Mouse (Mus musculus) MEL (cell line): ENCODE results near the gene Mpp2. TPM values are rescaled to one million over a fixed set of nuclear protein-coding genes. Genes with fewer than 3 reads are reported as not detected.

Experiments
- DNase-seq: peaks from one replicate; pipeline ENCODE4 v3.0.0; 2011; ENCODE audit warnings: low read depth, low spot score
- H3K27ac ChIP-seq: 2 replicates; pipeline ENCODE4 v1.5.1; 2012; ENCODE audit warnings: low read depth, mild to moderate bottlenecking, control low read depth, low read length, moderate library complexity; ENCODE audit not compliant: control insufficient read depth
- H3K27me3 ChIP-seq, 2 experiments: fragments of 150-350 bp in 1 of 2; sonication (generic) in 1 of 2; 2 replicates each; pipeline ENCODE4 v1.6.1; 2012; ENCODE audit warnings: low read length in 2 of 2, mild to moderate bottlenecking in 2 of 2, improper control_type of control experiment in 1 of 2, moderate library complexity in 1 of 2; ENCODE audit not compliant: insufficient read depth in 2 of 2, control insufficient read depth in 1 of 2
- H3K36me3 ChIP-seq, 2 experiments: 2 replicates each; pipeline ENCODE4 v1.6.1; 2012 to 2014; ENCODE audit warnings: low read length in 2 of 2, improper control_type of control experiment in 1 of 2, inconsistent platforms in 1 of 2, mild to moderate bottlenecking in 1 of 2; ENCODE audit not compliant: insufficient read depth in 2 of 2, control insufficient read depth in 1 of 2
- H3K4me1 ChIP-seq, 2 experiments: fragments of 150-350 bp in 1 of 2; sonication (generic) in 1 of 2; 2 replicates each; pipeline ENCODE4 v1.6.1; 2012; ENCODE audit warnings: low read length in 2 of 2, improper control_type of control experiment in 1 of 2, mild to moderate bottlenecking in 1 of 2; ENCODE audit not compliant: insufficient read depth in 2 of 2, control insufficient read depth in 1 of 2
- H3K4me3 ChIP-seq, 2 experiments: fragments of 150-350 bp in 1 of 2; sonication (generic) in 1 of 2; 2 replicates each; pipeline ENCODE4 v1.5.1; 2012; ENCODE audit warnings: low read depth in 2 of 2, low read length in 2 of 2, mild to moderate bottlenecking in 2 of 2, moderate library complexity in 2 of 2, control low read depth in 1 of 2, improper control_type of control experiment in 1 of 2; ENCODE audit not compliant: control insufficient read depth in 1 of 2, insufficient read depth in 1 of 2
- H3K79me2 ChIP-seq: 2 replicates; pipeline ENCODE4 v1.6.1; 2012; ENCODE audit warnings: mild to moderate bottlenecking, low read length, moderate library complexity; ENCODE audit not compliant: control insufficient read depth, poor library complexity, insufficient read depth
- H3K9ac ChIP-seq: 2 replicates; pipeline ENCODE4 v1.6.1; 2012; ENCODE audit warnings: low read depth, mild to moderate bottlenecking, control low read depth, low read length, moderate library complexity; ENCODE audit not compliant: control insufficient read depth, poor library complexity, severe bottlenecking
- H3K9me3 ChIP-seq: fragments of 150-350 bp; sonication (generic); replicated peaks from 2 replicates; pipeline ENCODE4 v1.6.1; 2012; ENCODE audit warnings: mild to moderate bottlenecking, low read length, improper control_type of control experiment, moderate library complexity; ENCODE audit not compliant: insufficient read depth
- BHLHE40 ChIP-seq: IDR thresholded peaks from 2 replicates; pipeline ENCODE4 v1.6.1; 2012; ENCODE audit warnings: low read depth, mild to moderate bottlenecking, inconsistent platforms, low read length, improper control_type of control experiment, borderline replicate concordance
- CHD1 ChIP-seq: IDR thresholded peaks from 2 replicates; pipeline ENCODE4 v1.6.1; 2012; ENCODE audit warnings: low read depth, mild to moderate bottlenecking, inconsistent platforms, low read length, improper control_type of control experiment
- E2F4 ChIP-seq: IDR thresholded peaks from 2 replicates; pipeline ENCODE4 v1.6.1; 2011; ENCODE audit warnings: low read depth, low read length, improper control_type of control experiment, borderline replicate concordance
- EP300 ChIP-seq, 2 experiments: IDR thresholded peaks; 2 replicates each; pipeline ENCODE4 v1.6.1; 2011; ENCODE audit warnings: improper control_type of control experiment in 2 of 2, low read length in 2 of 2, low read depth in 1 of 2, mild to moderate bottlenecking in 1 of 2
- GABPA ChIP-seq: IDR thresholded peaks from 2 replicates; pipeline ENCODE4 v1.6.1; 2012; ENCODE audit warnings: low read depth, mild to moderate bottlenecking, inconsistent platforms, low read length, improper control_type of control experiment, moderate library complexity
- JUND ChIP-seq: IDR thresholded peaks from 2 replicates; pipeline ENCODE4 v1.6.1; 2011; ENCODE audit warnings: low read depth, mild to moderate bottlenecking, improper control_type of control experiment, low read length
- KAT2A ChIP-seq: conservative IDR thresholded peaks from 2 replicates; pipeline ENCODE4 v1.6.1; 2012; ENCODE audit warnings: low read depth, low read length, improper control_type of control experiment, inconsistent platforms
- MAFK ChIP-seq: IDR thresholded peaks from 2 replicates; pipeline ENCODE4 v1.6.1; 2011; ENCODE audit warnings: low read depth, mild to moderate bottlenecking, low read length, improper control_type of control experiment, borderline replicate concordance
- MYB ChIP-seq: IDR thresholded peaks from 2 replicates; pipeline ENCODE4 v1.6.1; 2011; ENCODE audit warnings: mild to moderate bottlenecking, low read depth, low read length, improper control_type of control experiment
- NRF1 ChIP-seq: IDR thresholded peaks from 2 replicates; pipeline ENCODE4 v1.6.1; 2014; ENCODE audit warnings: low read depth, mild to moderate bottlenecking, inconsistent platforms, low read length, improper control_type of control experiment, moderate library complexity; ENCODE audit not compliant: poor library complexity, insufficient read depth, severe bottlenecking
- POLR2AphosphoS2 ChIP-seq: IDR thresholded peaks from 2 replicates; pipeline ENCODE4 v1.6.1; 2011; ENCODE audit warnings: low read length, improper control_type of control experiment
- POLR2AphosphoS5 ChIP-seq: IDR thresholded peaks from 2 replicates; pipeline ENCODE4 v1.6.1; 2012; ENCODE audit warnings: low read depth, borderline replicate concordance, mild to moderate bottlenecking, inconsistent platforms, low read length, moderate library complexity, mixed read lengths
- RAD21 ChIP-seq: IDR thresholded peaks from 2 replicates; pipeline ENCODE4 v1.6.1; 2011; ENCODE audit warnings: mild to moderate bottlenecking, low read depth, low read length, improper control_type of control experiment
- RCOR1 ChIP-seq: IDR thresholded peaks from 2 replicates; pipeline ENCODE4 v1.6.1; 2012; ENCODE audit warnings: low read depth, mild to moderate bottlenecking, inconsistent platforms, low read length, improper control_type of control experiment
- SIN3A ChIP-seq: IDR thresholded peaks from 2 replicates; pipeline ENCODE4 v1.6.1; 2012; ENCODE audit warnings: low read length, improper control_type of control experiment, inconsistent platforms
- SMC3 ChIP-seq: IDR thresholded peaks from 2 replicates; pipeline ENCODE4 v1.6.1; 2011; ENCODE audit warnings: low read depth, low read length, improper control_type of control experiment
- TAL1 ChIP-seq: IDR thresholded peaks from 2 replicates; pipeline ENCODE4 v1.6.1; 2012; ENCODE audit warnings: mild to moderate bottlenecking, inconsistent platforms, low read length, moderate library complexity, mixed read lengths
- TBP ChIP-seq: IDR thresholded peaks from 2 replicates; pipeline ENCODE4 v1.8.0; 2011; ENCODE audit warnings: low read depth, low read length, improper control_type of control experiment
- UBTF ChIP-seq: IDR thresholded peaks from 2 replicates; pipeline ENCODE4 v1.6.1; 2012; ENCODE audit warnings: low read depth, mild to moderate bottlenecking, inconsistent platforms, low read length, improper control_type of control experiment, moderate library complexity, borderline replicate concordance; ENCODE audit not compliant: insufficient read depth
- polyA plus RNA-seq, 2 experiments: library from polyadenylated mRNA; stranded (reverse) in 1 of 2; unstranded in 1 of 2; fragments of >175 nt in 1 of 2; fragments of >200 nt in 1 of 2; gene quantifications; 2 replicates each; pipeline versions ENCODE4 v1.2.1 to v1.2.4; 2012; ENCODE audit warnings: low replicate concordance in 2 of 2, low read depth in 1 of 2; ENCODE audit not compliant: insufficient read length in 2 of 2, insufficient read depth in 1 of 2, missing spikeins in 1 of 2
- total RNA-seq: library from RNA; depleted of rRNA; stranded (reverse); fragments of 300-350 nt; gene quantifications from 2 replicates; pipeline ENCODE4 v1.2.3, GENCODE M21; 2012

Mpp2 gene
- total and polyA plus RNA-seq, 3 experiments = 2.9 to 16.3 TPM; not detected in 1

DNA sequence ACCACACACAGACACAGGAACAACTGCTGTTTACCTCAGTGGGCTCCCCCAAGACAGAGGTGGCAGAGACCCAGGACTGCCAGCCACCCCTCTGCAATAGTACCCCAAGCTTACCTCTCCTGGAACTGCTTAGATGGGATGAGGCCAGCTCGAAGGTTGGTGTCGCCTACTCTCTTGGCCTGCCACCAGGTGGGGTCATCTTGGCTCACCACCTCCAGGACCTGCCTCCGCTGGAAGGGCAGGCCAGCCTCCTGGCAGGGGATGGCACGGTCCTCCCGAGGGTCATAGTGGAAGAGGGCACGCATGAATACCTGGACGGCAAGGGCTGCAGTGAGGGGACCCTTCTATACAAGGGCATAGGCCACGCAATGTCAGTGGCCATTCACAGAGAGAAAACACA is 75.1 kb downstream of the Mpp2 start:
- Histone ChIP-seq H3K36me3 (no peaks in the 10 kb centered on the region), H3K4me3 (no peak overlapping the region)
- TF ChIP-seq NRF1 (no peak), BHLHE40 (no peak), GABPA (no peak), SMC3 (no peak)
- TF ChIP-seq, all 39 proteins: peak for 0
- no peak for DNase-seq
- Histone ChIP-seq H3K27ac (no peak overlapping the region), H3K79me2 (no peaks in the 10 kb centered on the region), H3K4me1 (no peaks in the 10 kb centered on the region), H3K27me3 (no peaks in the 10 kb centered on the region), H3K9ac (no peak overlapping the region), H3K9me3 (no peaks in the 10 kb centered on the region)

DNA sequence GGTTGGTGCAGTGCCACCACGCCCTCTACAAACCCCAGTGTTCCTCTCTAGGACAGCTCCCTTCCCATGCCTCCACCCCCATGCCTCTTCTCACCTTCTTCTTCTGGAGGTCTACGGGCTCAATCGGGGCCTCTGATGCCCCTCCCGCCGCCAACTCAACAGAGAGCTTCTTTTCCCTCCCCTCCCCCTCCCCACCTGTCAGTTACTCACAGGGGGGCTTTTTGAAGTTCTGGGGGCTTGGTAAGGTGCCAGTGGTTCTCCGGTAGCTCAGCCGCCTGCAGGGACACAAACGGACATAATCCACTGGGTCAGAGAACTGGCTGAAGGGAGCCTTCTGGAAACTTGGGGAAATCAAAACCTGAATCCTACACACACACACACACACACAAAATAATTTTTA is 76.8 kb downstream of the Mpp2 start:
- no peaks in the 10 kb centered on the region for H3K27me3 ChIP-seq

DNA sequence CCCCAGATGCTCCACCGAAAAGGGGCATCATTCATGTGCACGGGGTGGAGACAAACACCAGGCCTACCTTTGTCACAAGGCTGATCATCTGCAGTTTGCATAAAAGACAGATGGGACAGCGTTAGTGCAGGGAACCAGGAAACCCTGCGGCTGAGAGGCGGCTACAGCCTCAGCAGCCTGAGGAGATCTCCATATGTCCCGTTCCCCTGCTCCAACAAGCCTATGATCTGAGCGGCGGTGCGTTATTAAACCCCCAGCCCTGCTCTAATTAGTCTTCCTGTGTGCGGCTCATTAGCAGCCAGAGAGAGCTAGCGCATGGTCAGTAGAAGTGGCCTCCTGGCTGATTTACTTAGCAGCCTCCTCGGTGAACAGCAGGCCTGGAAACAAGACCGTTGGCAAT is 78.2 kb downstream of the Mpp2 start:
- no peak overlapping the region for H3K4me3 ChIP-seq
- no peak overlapping the region for H3K27ac ChIP-seq
- H3K27me3 ChIP-seq = no peaks in the 10 kb centered on the region
- TF ChIP-seq BHLHE40 (no peak), GABPA (no peak), CHD1 (no peak), POLR2AphosphoS5 (no peak), MYB (no peak), SIN3A (no peak), RAD21 (no peak), NRF1 (no peak), KAT2A (no peak), UBTF (no peak), MAFK (no peak)
- no peaks in the 10 kb centered on the region for H3K36me3 ChIP-seq
- no peaks in the 10 kb centered on the region for H3K4me1 ChIP-seq
- no peaks in the 10 kb centered on the region for H3K79me2 ChIP-seq
- no peak overlapping the region for H3K9ac ChIP-seq
- no peaks in the 10 kb centered on the region for H3K9me3 ChIP-seq
- no peak for DNase-seq

More for the DNA sequence above, 76.8 kb downstream of the Mpp2 start:
- H3K4me1 ChIP-seq = no peaks in the 10 kb centered on the region
- no peaks in the 10 kb centered on the region for H3K9me3 ChIP-seq
- TF ChIP-seq BHLHE40 = no peak
- no peak for TF ChIP-seq POLR2AphosphoS2
- TF ChIP-seq UBTF = no peak
- no peak for TF ChIP-seq TAL1
- no peak for TF ChIP-seq E2F4
- no peak for TF ChIP-seq EP300 (IDR thresholded peaks at IDR 0.05; ENCODE audit: low read depth in 1 of 2, low read length in 2 of 2)
- TF ChIP-seq JUND = no peak
- TF ChIP-seq RCOR1 = no peak
- no peak for TF ChIP-seq TBP
- no peak overlapping the region for H3K9ac ChIP-seq
- no peak overlapping the region for H3K27ac ChIP-seq
- no peak for DNase-seq
- no peaks in the 10 kb centered on the region for H3K36me3 ChIP-seq
- no peaks in the 10 kb centered on the region for H3K79me2 ChIP-seq
- H3K4me3 ChIP-seq = no peak overlapping the region
